Comparison of ENCODE assay signal across 8 mouse cellular contexts in genomic region chr1:191719326-191719725, GRCm38 (mm10). TPM values are rescaled to one million over a fixed set of nuclear protein-coding genes. Genes with fewer than 3 reads are reported as not detected.
DNase-seq lines count a peak whose midpoint lies in the region; ATAC-seq and TF ChIP-seq lines count a peak whose summit lies in the region.

No protein-coding gene starts in this region.

- TF ChIP-seq CTCF in lung, embryonic 14.5 days (IDR thresholded peaks at IDR 0.05; ENCODE audit: low read depth), result no peak

- 11% methylated on average over 11 of the region's 11 CpGs for WGBS in lung, embryonic 14.5 days
- 8% methylated on average over 11 of the region's 11 CpGs for WGBS in hindbrain, embryonic 14.5 days
- 11% methylated on average over 11 of the region's 11 CpGs for WGBS in midbrain, embryonic 12.5 days

- peak overlapping the region; percentile 89 for H3K9ac ChIP-seq in lung, embryonic 14.5 days
- H3K9ac ChIP-seq in hindbrain, embryonic 14.5 days, result peak overlapping the region; percentile 97
- peak overlapping the region; percentile 96 for H3K9ac ChIP-seq in midbrain, embryonic 12.5 days (replicated peaks)

- no peaks in the 10 kb centered on the region; the same call in 1 of the 2 replicates for H3K4me1 ChIP-seq in lung, embryonic 14.5 days (ENCODE audit: insufficient read depth)
- H3K4me1 ChIP-seq in hindbrain, embryonic 14.5 days (replicated peaks; ENCODE audit: control insufficient read depth, insufficient read depth, low read length), result peaks cover 26% of the 10 kb centered on the region
- peaks cover 31% of the 10 kb centered on the region for H3K4me1 ChIP-seq in midbrain, embryonic 12.5 days

- no peaks in the 10 kb centered on the region for H3K27me3 ChIP-seq in lung, embryonic 14.5 days (ENCODE audit: insufficient read depth, low read length)
- no peaks in the 10 kb centered on the region for H3K27me3 ChIP-seq in hindbrain, embryonic 14.5 days (ENCODE audit: control insufficient read depth, insufficient read depth, low read length)
- H3K27me3 ChIP-seq in midbrain, embryonic 12.5 days, result no peaks in the 10 kb centered on the region

- no peak for ATAC-seq in CD4-positive, CD25-positive, alpha-beta regulatory T cell, adult 4 months
- ATAC-seq in lung, embryonic 14.5 days (ENCODE audit: insufficient read depth), result no peak
- no peak for ATAC-seq in hindbrain, embryonic 14.5 days (ENCODE audit: low FRiP score)
- ATAC-seq in midbrain, embryonic 12.5 days (ENCODE audit: low FRiP score, low read depth), result no peak

- peak overlapping the region; percentile 74 for H3K4me3 ChIP-seq in lung, embryonic 14.5 days (ENCODE audit: low read depth, low read length)
- H3K4me3 ChIP-seq in hindbrain, embryonic 14.5 days (replicated peaks; ENCODE audit: low read length), result peak overlapping the region; percentile 94
- H3K4me3 ChIP-seq in midbrain, embryonic 12.5 days, result peak overlapping the region; percentile 94

- peak overlapping the region; percentile 71 for H3K4me2 ChIP-seq in lung, embryonic 14.5 days
- H3K4me2 ChIP-seq in hindbrain, embryonic 14.5 days (replicated peaks), result peak overlapping the region; percentile 74
- peak overlapping the region; percentile 78 for H3K4me2 ChIP-seq in midbrain, embryonic 12.5 days (replicated peaks)

- peak; percentile 5 for DNase-seq in CD4-positive, CD25-positive, alpha-beta regulatory T cell, adult 2 months (ENCODE audit: low read depth, low spot score)
- no peak for DNase-seq in lung, embryonic 14.5 days
- no peak for DNase-seq in lung, postnatal 4 days
- DNase-seq in hindbrain, embryonic 14.5 days (ENCODE audit: low spot score), result peak; percentile 39
- DNase-seq in frontal cortex, postnatal 10 days (ENCODE audit: low spot score in 2 of 2), result no peak
- no peak for DNase-seq in frontal cortex, postnatal 25 days (ENCODE audit: low spot score in 2 of 2)

- H3K36me3 ChIP-seq in lung, embryonic 14.5 days (ENCODE audit: insufficient read depth), result peaks cover 25% of the 10 kb centered on the region
- peaks cover 11% of the 10 kb centered on the region for H3K36me3 ChIP-seq in hindbrain, embryonic 14.5 days (replicated peaks; ENCODE audit: control insufficient read depth, insufficient read depth)
- H3K36me3 ChIP-seq in midbrain, embryonic 12.5 days, result peaks cover 12% of the 10 kb centered on the region

- no peaks in the 10 kb centered on the region for H3K9me3 ChIP-seq in lung, embryonic 14.5 days (ENCODE audit: low read depth, low read length)
- no peaks in the 10 kb centered on the region for H3K9me3 ChIP-seq in hindbrain, embryonic 14.5 days (ENCODE audit: control insufficient read depth, low read length)
- no peaks in the 10 kb centered on the region for H3K9me3 ChIP-seq in midbrain, embryonic 12.5 days

- H3K27ac ChIP-seq in lung, embryonic 14.5 days (ENCODE audit: low read depth), result peak overlapping the region; percentile 94; the same call in 1 of the 2 replicates
- H3K27ac ChIP-seq in hindbrain, embryonic 14.5 days, result peak overlapping the region; percentile 94
- peak overlapping the region; percentile 94 for H3K27ac ChIP-seq in midbrain, embryonic 12.5 days (replicated peaks)

RNA-seq across cellular contexts. Expression of gene Lpgat1, which starts 1.7 kb away (rescaled TPM):
- polyA plus RNA-seq in CD4-positive, CD25-positive, alpha-beta regulatory T cell, adult 4 months (2017; shearing (Covaris generic)), result 1 to 10 TPM; 5.3 to 6.2 TPM
- polyA plus RNA-seq in lung, embryonic 14.5 days (2014; fragmentation: Nextera tagmentation; extraction: Ambion mirVana), result 38.5 and 43.2 TPM in 2 replicates
- 46.2 and 47.4 TPM in 2 replicates for polyA plus RNA-seq in hindbrain, embryonic 14.5 days (2014; fragmentation: Nextera tagmentation; extraction: Ambion mirVana)
- 37.7 and 37.9 TPM in 2 replicates for polyA plus RNA-seq in midbrain, embryonic 12.5 days (2016; fragmentation: Nextera tagmentation; extraction: Ambion mirVana)

Comparison
In these comparisons a context has a peak if more than half of its experiments do, and no peak if none do; other contexts are left out.
1. DNase-seq: peak in CD4-positive, CD25-positive, alpha-beta regulatory T cell, adult 2 months (single experiment) and hindbrain, embryonic 14.5 days (single experiment); none in lung, embryonic 14.5 days (single experiment), lung, postnatal 4 days (0 of 2), frontal cortex, postnatal 10 days (0 of 2) and frontal cortex, postnatal 25 days (0 of 2).
2. Peak in every context shown above with its lines, with median percentiles within 50 percentile points of each other: H3K27ac ChIP-seq, H3K4me2 ChIP-seq, H3K4me3 ChIP-seq and H3K9ac ChIP-seq.